Mouse (Mus musculus) adrenal gland, adult 2 months (tissue): ENCODE results near the gene Gm37596. TPM values are rescaled to one million over a fixed set of nuclear protein-coding genes. Genes with fewer than 3 reads are reported as not detected.
"Not testable (repeated sequence)": the region's sequence is repeated elsewhere in the genome, so short reads cannot be mapped to it uniquely, and the experiment has no call there.

ENCODE experiments used
- DNase-seq: peaks from one replicate; pipeline ENCODE4 v3.0.0; 2021
- long read RNA-seq: library from polyadenylated mRNA; stranded (forward); transcript quantifications from one replicate; pipeline ENCODE4 v2.0.0, GENCODE M21; 2021
- polyA plus RNA-seq: library from polyadenylated mRNA; depleted of rRNA; stranded (reverse); fragments of >200 nt; gene quantifications from 2 replicates; pipeline ENCODE4 v1.2.3, GENCODE M21; 2012; rRNA removed
- total RNA-seq, 2 experiments: library from RNA; stranded (reverse); gene quantifications; 2 replicates each; pipeline ENCODE4 v1.2.3; 2021

Gene Gm37596
- total RNA-seq (not detected), polyA plus RNA-seq (not detected in 2 replicates)
- long read RNA-seq, result 0 reads

- not testable (repeated sequence) for DNase-seq
Observed at GRCm38 (mm10) chr3:93692970-93693369, at the start of gene Gm37596. Gene Gm37596 (minus strand): TSS chr3:93693070.

- DNase-seq, result not testable (repeated sequence)
Observed at GRCm38 (mm10) chr3:93708969-93709637, 16.2 kb upstream of the Gm37596 start.

GRCm38 (mm10) chr3:93676210-93676609, 16.7 kb downstream of the Gm37596 start, which contains the start of gene Tdpoz1:
Gene Tdpoz1 (minus strand): TSS chr3:93676310.
- DNase-seq, result not testable (repeated sequence)

GRCm38 (mm10) chr3:93670805-93671503, 21.9 kb downstream of the Gm37596 start:
- not testable (repeated sequence) for DNase-seq

GRCm38 (mm10) chr3:93654260-93654659, 38.6 kb downstream of the Gm37596 start:
- no peak for DNase-seq

- DNase-seq, result no peak
Observed at GRCm38 (mm10) chr3:93652586-93652985, 40.3 kb downstream of the Gm37596 start, which contains the start of gene Tdpoz2. Gene Tdpoz2 (minus strand): TSS chr3:93652686.

Other genes starting within 250 kb of the Gm37596 start
- 1 to 10 TPM in 1 of 2 experiments, not detected in 1; 3.1 TPM for gene Tchhl1, start 224.3 kb downstream of the Gm37596 start, total RNA-seq
- not detected in 2 replicates for gene Tchhl1, start 224.3 kb downstream of the Gm37596 start, polyA plus RNA-seq
- 100 to 1,000 TPM; 210 to 267 TPM for gene S100a11, start 172.6 kb downstream of the Gm37596 start, total RNA-seq
- 33.0 and 44.4 TPM in 2 replicates for gene S100a11, start 172.6 kb downstream of the Gm37596 start, polyA plus RNA-seq
- gene S100a10, start 138.0 kb downstream of the Gm37596 start, total RNA-seq, result 100 to 1,000 TPM; 173 to 196 TPM
- 16.3 and 17.7 TPM in 2 replicates for gene S100a10, start 138.0 kb downstream of the Gm37596 start, polyA plus RNA-seq
- gene Tdpoz2, start 40.4 kb downstream of the Gm37596 start, total RNA-seq, result under 1 TPM in 1 of 2 experiments, not detected in 1; 0.35 TPM
- gene Tdpoz2, start 40.4 kb downstream of the Gm37596 start, polyA plus RNA-seq, result not detected in 2 replicates
- not detected for gene Tdpoz1, start 16.8 kb downstream of the Gm37596 start, total RNA-seq
- not detected in 2 replicates for gene Tdpoz1, start 16.8 kb downstream of the Gm37596 start, polyA plus RNA-seq
- not detected for gene Gm5773, start 79.9 kb upstream of the Gm37596 start, total RNA-seq
- gene Gm5773, start 79.9 kb upstream of the Gm37596 start, polyA plus RNA-seq, result not detected in 2 replicates
- not detected for gene Tdpoz4, start 103.3 kb upstream of the Gm37596 start, total RNA-seq
- not detected in 2 replicates for gene Tdpoz4, start 103.3 kb upstream of the Gm37596 start, polyA plus RNA-seq
- not detected for gene Tdpoz3, start 132.9 kb upstream of the Gm37596 start, total RNA-seq
- gene Tdpoz3, start 132.9 kb upstream of the Gm37596 start, polyA plus RNA-seq, result not detected in 2 replicates